Mouse (Mus musculus) liver, embryonic 11.5 days (tissue): ENCODE measurements at regions not wholly inside any gene's neighbourhood (a gene's known extent, or its start where the extent isn't known, plus 50 kb on each side); places are given as distances from the start of the nearest gene placed in this dataset.

Experiments used
- ATAC-seq: fragments of 200-750 bp; cut with Nextera tagmentation; replicated peaks from 2 replicates; pipeline ENCODE4 v1.8.0; 2017; ENCODE audit warnings: moderate number of reproducible peaks, mild to moderate bottlenecking, moderate TSS enrichment, moderate library complexity; ENCODE audit not compliant: low FRiP score
- DNase-seq: peaks from one replicate; pipeline ENCODE4 v3.0.0-alpha.2; 2017; ENCODE audit warnings: low spot score
- H3K27ac ChIP-seq: fragments of 300-500 bp; sonication (generic); 2 replicates; pipeline ENCODE4 v1.5.1; 2014; ENCODE audit warnings: mild to moderate bottlenecking, low read depth, low read length, control low read depth
- H3K27me3 ChIP-seq: fragments of 300-500 bp; sonication (generic); replicated peaks from 2 replicates; pipeline ENCODE4 v1.6.1; 2014; ENCODE audit warnings: low read length, mixed read lengths; ENCODE audit not compliant: control insufficient read depth, insufficient read depth
- H3K36me3 ChIP-seq: fragments of 300-500 bp; sonication (generic); 2 replicates; pipeline ENCODE4 v1.6.1; 2014; ENCODE audit warnings: mild to moderate bottlenecking, low read length, moderate library complexity, mixed read lengths; ENCODE audit not compliant: control insufficient read depth, insufficient read depth
- H3K4me1 ChIP-seq: fragments of 300-500 bp; sonication (generic); replicated peaks from 2 replicates; pipeline ENCODE4 v1.6.1; 2014; ENCODE audit warnings: low read length, mixed read lengths; ENCODE audit not compliant: control insufficient read depth, insufficient read depth
- H3K4me2 ChIP-seq: fragments of 300-500 bp; sonication (generic); 2 replicates; pipeline ENCODE4 v1.6.1; 2014; ENCODE audit warnings: mild to moderate bottlenecking, control low read depth, moderate library complexity
- H3K4me3 ChIP-seq: fragments of 300-500 bp; sonication (generic); 2 replicates; pipeline ENCODE4 v1.5.1; 2014; ENCODE audit warnings: low read depth, low read length, control low read depth
- H3K9ac ChIP-seq: fragments of 300-500 bp; sonication (generic); 2 replicates; pipeline ENCODE4 v1.6.1; 2014; ENCODE audit warnings: low read depth, low read length, control low read depth
- H3K9me3 ChIP-seq: fragments of 300-500 bp; sonication (generic); 2 replicates; pipeline ENCODE4 v1.6.1; 2016; ENCODE audit warnings: low read length, inconsistent platforms, mixed read lengths; ENCODE audit not compliant: control insufficient read depth
- WGBS: fragments of 180-500 bp; shearing (Covaris S2); extraction: QIAGEN DNeasy Blood & Tissue Kit; methylation state at CpG from one replicate; pipeline ENCODE4 v1.1.7; 2014; 5-methylcytosine and 5-hydroxymethylcytosine counted together

DNA sequence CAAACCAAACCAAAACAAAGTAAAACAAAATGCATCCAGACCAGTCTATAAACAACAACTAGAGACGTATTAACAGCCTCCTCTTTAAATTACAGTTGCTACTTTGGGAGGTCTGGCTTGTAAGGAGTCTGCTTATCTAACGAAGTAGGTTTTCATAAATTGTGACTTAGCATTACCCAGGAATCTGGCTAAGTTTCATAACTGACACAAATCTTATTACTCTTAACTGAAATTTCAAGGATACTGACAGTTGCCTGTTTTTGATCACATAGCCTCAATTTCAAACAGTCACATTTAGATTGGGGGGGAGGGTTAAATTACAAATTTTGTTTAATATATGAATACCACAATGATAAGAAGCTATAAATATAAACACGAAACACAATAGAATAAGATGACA lies 2097.5 kb downstream of the 9330182O14Rik start:
- H3K4me3 ChIP-seq, result no peak overlapping the region
- no peak for ATAC-seq
- H3K9me3 ChIP-seq, result 0 out of 2 replicates have a peak, but pooled peaks cover 4% of the 10 kb centered on the region
- WGBS, result 77% methylated on average over 3 of the region's 3 CpGs
- DNase-seq, result no peak
- no peaks in the 10 kb centered on the region for H3K27me3 ChIP-seq
- no peak overlapping the region for H3K27ac ChIP-seq
- no peak overlapping the region for H3K9ac ChIP-seq
- H3K4me1 ChIP-seq, result no peaks in the 10 kb centered on the region
- no peaks in the 10 kb centered on the region for H3K36me3 ChIP-seq
- no peak overlapping the region for H3K4me2 ChIP-seq

DNA sequence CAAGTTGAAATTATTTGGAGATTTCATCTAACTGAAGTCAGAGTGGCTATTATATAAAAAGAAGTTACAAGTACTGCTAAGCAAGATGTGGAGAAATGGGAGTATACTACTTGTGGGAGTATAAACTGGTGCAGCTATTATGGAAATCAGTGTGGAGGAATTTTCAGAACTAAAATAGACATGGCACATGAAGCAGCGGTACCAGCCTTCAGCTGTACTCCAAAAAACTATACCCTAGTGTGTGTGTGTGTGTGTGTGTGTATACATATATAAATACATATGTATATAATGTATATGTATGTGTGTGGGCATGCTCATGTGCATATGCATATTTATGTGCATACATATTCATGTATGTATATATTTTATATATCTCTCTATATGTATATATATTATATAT lies 2112.6 kb downstream of the 9330182O14Rik start:
- Histone ChIP-seq H3K4me1 (no peaks in the 10 kb centered on the region), H3K9ac (no peak overlapping the region), H3K27ac (no peak overlapping the region), H3K36me3 (no peaks in the 10 kb centered on the region), H3K4me2 (no peak overlapping the region), H3K4me3 (no peak overlapping the region), H3K27me3 (no peaks in the 10 kb centered on the region), H3K9me3 (no peaks in the 10 kb centered on the region)
- 90% methylated on average over 1 of the region's 1 CpGs for WGBS
- DNase-seq (no peak), ATAC-seq (no peak)

DNA sequence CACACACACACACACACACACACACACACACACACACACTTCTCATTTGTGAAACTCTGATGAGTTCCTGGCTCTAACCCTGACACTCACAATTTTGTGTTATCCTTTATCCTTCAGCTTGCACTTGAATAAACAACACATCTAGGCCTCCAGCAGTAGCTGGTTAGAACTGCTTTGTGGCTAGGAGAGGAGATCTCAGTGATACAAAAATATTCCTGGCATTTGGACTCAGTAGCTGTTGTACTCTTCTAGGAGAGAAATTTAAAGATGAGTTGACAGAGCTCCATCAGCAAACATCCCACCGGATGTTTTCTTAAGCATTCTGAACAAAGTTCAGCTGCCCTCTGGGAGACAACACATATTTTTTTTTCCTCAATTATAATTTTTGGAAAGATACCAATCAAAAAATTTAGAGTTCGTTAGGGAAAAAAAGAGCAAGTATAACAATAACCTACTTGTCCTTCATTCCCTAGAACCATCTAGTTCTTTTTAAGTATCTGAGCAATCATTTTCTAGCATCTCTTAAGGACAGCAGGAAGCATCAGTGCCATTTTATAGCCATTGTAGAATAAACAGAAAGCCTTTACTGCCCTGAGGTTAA lies 2118.7 kb downstream of the 9330182O14Rik start:
- no peak for ATAC-seq
- Histone ChIP-seq H3K4me3 (no peak overlapping the region), H3K9me3 (no peaks in the 10 kb centered on the region), H3K9ac (no peak overlapping the region), H3K4me1 (no peaks in the 10 kb centered on the region), H3K36me3 (no peaks in the 10 kb centered on the region), H3K4me2 (no peak overlapping the region), H3K27me3 (no peaks in the 10 kb centered on the region), H3K27ac (no peak overlapping the region)
- DNase-seq, result no peak
- 80% methylated on average over 2 of the region's 2 CpGs for WGBS

DNA sequence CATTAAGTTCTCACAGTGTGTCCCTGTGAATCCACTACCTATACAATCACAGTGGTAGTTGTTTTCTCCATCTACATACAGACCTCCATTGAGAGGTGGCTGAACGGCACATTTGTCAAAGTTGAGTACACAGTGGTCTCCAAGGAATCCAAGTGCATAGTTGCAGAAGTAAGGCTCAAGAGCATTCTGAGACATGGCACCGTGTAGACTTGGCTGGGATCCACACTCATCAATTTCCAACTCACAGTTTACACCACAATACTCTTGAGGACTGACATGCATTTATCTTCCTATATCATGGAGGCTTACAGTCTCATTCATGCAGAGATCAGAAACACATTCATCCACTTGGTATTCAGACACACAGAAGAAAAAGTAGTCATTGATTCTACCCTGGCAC lies 2122.2 kb downstream of the 9330182O14Rik start:
- Histone ChIP-seq H3K4me3 (no peak overlapping the region), H3K4me1 (no peaks in the 10 kb centered on the region), H3K9me3 (no peaks in the 10 kb centered on the region), H3K27me3 (no peaks in the 10 kb centered on the region), H3K27ac (no peak overlapping the region), H3K36me3 (no peaks in the 10 kb centered on the region), H3K4me2 (no peak overlapping the region), H3K9ac (no peak overlapping the region)
- WGBS, result 77% methylated on average over 2 of the region's 2 CpGs
- ATAC-seq (no peak), DNase-seq (no peak)

DNA sequence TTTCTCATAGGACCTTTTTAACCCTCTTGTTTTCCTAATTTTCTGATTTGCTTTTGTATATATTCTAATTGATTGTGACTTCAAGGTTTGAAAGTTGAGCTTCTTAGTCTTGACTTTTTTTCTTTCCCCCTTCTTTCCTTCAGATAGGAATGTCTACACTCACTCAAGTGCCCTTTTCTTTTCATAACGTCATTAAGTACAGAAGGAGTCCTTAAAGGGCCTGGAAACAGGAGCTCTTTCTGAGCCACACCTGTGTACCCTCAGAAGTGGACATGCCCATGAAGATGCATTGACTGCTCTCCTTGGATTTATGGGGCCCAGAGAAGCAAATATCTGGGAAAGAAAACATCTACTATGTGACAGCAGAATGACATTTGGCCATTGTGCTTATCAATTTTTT lies 2141.0 kb downstream of the 9330182O14Rik start:
- Histone ChIP-seq H3K9ac (no peak overlapping the region), H3K9me3 (no peaks in the 10 kb centered on the region), H3K27me3 (no peaks in the 10 kb centered on the region), H3K4me3 (no peak overlapping the region), H3K27ac (no peak overlapping the region), H3K4me1 (no peaks in the 10 kb centered on the region), H3K4me2 (no peak overlapping the region), H3K36me3 (no peaks in the 10 kb centered on the region)
- ATAC-seq (no peak), DNase-seq (no peak)
- 81% methylated on average over 1 of the region's 1 CpGs for WGBS

DNA sequence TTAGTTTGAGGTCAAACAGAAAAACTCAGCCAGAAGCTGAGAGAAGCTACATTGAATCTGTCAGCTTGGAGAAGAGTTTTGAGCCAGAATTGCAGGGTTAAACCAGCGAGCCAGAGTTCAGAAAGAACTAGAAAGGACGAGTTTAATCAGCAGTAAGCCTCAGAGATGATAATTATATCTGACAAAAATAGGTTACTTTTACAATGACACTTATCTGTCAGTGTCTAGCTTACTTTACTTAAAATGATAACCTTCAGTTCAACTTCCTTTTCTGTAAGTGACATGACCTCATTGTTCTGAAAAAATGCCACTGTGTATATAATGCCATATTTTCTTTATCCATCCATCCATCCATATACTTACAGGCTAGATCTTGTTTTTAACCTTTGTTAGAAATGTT lies 2143.1 kb downstream of the 9330182O14Rik start:
- Histone ChIP-seq H3K4me3 (no peak overlapping the region), H3K4me2 (no peak overlapping the region)

DNA sequence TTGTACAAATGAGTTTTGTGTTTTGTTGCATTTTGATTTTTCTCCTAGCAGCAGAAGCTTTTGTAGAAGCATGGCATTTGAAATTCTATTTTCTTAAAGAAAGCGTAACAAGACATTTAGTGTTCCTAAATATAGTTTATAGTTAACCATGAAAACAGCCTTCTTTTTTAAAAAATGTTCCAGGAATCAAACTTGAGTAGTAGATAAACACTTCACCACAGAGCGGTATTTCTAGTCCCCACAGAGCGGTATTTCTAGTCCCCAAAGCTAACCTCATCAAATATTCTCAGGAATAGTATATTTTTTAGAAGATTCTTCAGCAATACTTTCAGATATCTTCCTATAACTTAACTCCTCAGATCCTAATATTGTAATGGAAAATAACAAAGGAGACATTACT lies 2146.6 kb downstream of the 9330182O14Rik start:
- ATAC-seq (no peak), DNase-seq (no peak)
- H3K4me2 ChIP-seq, result no peak overlapping the region
- H3K36me3 ChIP-seq, result no peaks in the 10 kb centered on the region
- H3K27ac ChIP-seq, result no peak overlapping the region
- WGBS, result 92% methylated on average over 3 of the region's 3 CpGs
- no peak overlapping the region for H3K9ac ChIP-seq
- no peaks in the 10 kb centered on the region for H3K27me3 ChIP-seq
- H3K4me1 ChIP-seq, result no peaks in the 10 kb centered on the region
- H3K4me3 ChIP-seq, result no peak overlapping the region
- no peaks in the 10 kb centered on the region for H3K9me3 ChIP-seq

More for the DNA sequence above, 2143.1 kb downstream of the 9330182O14Rik start:
- Histone ChIP-seq H3K9me3 (no peaks in the 10 kb centered on the region), H3K9ac (no peak overlapping the region), H3K27me3 (no peaks in the 10 kb centered on the region), H3K36me3 (no peaks in the 10 kb centered on the region), H3K4me1 (no peaks in the 10 kb centered on the region), H3K27ac (no peak overlapping the region)
- no peak for DNase-seq
- 53% methylated on average over 2 of the region's 2 CpGs for WGBS
- no peak for ATAC-seq

DNA sequence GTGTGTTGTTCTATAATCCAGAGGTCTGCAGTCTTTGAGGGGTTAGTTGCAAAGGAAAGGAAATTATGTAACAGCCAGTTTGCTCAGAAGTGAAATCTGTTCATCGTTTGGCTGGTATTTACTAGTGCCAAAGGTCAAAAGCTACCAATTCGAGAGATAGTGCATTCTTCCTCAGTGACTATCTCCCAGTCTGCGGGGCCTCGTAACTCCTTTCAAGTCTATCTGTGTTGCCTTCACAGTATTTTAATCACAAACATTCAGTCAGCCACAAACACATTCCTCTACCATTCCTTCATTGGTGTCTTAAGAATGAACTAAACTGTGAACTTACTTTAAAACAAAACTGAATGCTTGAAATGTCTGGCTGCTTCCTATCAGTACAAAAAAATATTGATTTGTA lies 2162.2 kb downstream of the 9330182O14Rik start:
- ATAC-seq (no peak), DNase-seq (no peak)
- no peaks in the 10 kb centered on the region for H3K36me3 ChIP-seq
- H3K27me3 ChIP-seq, result no peaks in the 10 kb centered on the region
- H3K4me1 ChIP-seq, result no peaks in the 10 kb centered on the region
- H3K4me3 ChIP-seq, result no peak overlapping the region
- H3K4me2 ChIP-seq, result no peak overlapping the region
- no peaks in the 10 kb centered on the region for H3K9me3 ChIP-seq
- 38% methylated on average over 4 of the region's 4 CpGs for WGBS
- H3K27ac ChIP-seq, result no peak overlapping the region
- H3K9ac ChIP-seq, result no peak overlapping the region

DNA sequence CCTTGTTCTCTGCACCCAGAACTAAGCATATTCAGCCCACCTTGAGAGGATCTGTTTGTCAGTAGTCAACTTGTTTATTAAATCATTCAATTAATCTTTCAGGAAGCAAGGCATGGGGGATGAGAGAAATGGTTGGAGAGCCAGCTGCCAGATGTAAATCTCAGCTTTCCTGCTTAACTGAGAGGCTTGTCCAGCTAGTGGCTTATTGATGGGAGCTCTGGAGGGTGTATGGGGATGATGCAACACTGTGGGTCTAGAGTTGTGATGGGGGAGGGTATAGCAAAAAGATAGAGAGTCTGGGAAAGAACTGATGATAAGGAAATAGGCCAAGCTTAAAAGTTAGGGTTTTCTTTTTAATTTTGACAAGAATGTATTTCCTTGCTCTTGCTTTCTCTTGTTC lies 2163.3 kb downstream of the 9330182O14Rik start:
- no peak overlapping the region for H3K9ac ChIP-seq
- H3K4me2 ChIP-seq, result no peak overlapping the region
- DNase-seq (no peak), ATAC-seq (0 out of 2 replicates have a peak, but pooled peaks have one; percentile 41)
- H3K36me3 ChIP-seq, result no peaks in the 10 kb centered on the region
- H3K27ac ChIP-seq, result no peak overlapping the region
- no peak overlapping the region for H3K4me3 ChIP-seq
- no peaks in the 10 kb centered on the region for H3K9me3 ChIP-seq
- no peaks in the 10 kb centered on the region for H3K27me3 ChIP-seq
- H3K4me1 ChIP-seq, result no peaks in the 10 kb centered on the region
